Mouse (Mus musculus) 3T3-L1 (cell line): ENCODE data around the gene Lmna.
A peak's percentile ranks its signal among the peaks of the same experiment; 100 is the strongest.

Source experiments
- DNase-seq: peaks from one replicate; pipeline ENCODE4 v3.0.0-alpha.2; 2015; ENCODE audit warnings: low read depth, low spot score

Gene Lmna

DNA sequence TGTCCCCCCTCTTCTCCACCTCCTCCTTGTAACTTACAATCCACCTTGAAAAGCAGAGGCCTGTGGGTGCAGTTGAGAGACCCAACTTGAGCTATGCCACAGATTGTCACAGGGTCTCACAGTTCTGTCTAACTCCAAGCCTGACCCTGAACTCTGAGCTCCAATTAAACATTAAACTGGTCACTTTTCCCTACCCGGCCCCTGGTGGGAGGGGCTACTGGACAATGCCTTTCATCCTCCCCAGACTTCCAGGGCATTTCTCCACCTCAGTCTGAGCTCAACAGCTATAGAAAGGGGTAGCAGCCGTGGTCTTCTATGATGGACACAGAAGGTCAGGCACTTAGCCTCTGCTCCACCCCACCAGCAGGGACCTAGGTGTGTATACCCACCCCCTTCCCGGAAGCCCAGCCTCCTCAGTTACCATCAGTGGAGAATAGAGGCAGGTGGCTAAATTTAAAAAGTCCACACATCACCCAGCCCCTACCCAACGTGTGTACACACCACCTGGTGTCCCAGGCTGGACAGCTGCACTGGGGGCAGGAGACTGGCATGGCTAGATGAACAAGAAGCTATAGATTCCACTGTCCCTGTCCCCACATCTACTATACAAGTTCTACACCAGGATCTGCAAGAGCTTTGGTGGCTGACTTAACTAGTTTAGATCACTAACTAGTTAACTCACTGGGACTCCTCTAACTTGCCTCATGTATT lies 8.9 kb downstream of the Lmna start:
- DNase-seq = peak; percentile 56

DNA sequence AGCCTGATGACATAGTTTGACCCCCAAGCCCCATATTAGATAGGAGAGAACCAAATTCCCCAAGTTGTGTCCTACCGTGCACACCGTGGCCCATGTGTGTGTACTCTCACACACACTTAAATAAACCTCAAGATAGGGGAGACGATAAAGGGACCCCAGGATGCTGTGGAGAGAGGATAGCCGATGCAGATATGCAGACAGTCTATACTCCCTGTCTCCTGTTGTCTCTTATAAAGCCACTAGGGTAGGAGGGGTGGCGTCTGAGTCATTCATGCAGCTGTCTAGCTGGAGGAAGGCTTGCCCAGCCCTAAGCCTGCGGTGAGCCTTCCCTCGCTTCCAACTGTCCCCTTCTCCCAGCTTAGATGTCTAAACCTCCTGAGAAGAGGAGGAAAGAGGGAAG lies 9.7 kb downstream of the Lmna start:
- peak; percentile 81 for DNase-seq

GRCm38 (mm10) chr3:88499580-88499979 lies 10.2 kb downstream of the Lmna start:
- DNase-seq = peak; percentile 29

DNA sequence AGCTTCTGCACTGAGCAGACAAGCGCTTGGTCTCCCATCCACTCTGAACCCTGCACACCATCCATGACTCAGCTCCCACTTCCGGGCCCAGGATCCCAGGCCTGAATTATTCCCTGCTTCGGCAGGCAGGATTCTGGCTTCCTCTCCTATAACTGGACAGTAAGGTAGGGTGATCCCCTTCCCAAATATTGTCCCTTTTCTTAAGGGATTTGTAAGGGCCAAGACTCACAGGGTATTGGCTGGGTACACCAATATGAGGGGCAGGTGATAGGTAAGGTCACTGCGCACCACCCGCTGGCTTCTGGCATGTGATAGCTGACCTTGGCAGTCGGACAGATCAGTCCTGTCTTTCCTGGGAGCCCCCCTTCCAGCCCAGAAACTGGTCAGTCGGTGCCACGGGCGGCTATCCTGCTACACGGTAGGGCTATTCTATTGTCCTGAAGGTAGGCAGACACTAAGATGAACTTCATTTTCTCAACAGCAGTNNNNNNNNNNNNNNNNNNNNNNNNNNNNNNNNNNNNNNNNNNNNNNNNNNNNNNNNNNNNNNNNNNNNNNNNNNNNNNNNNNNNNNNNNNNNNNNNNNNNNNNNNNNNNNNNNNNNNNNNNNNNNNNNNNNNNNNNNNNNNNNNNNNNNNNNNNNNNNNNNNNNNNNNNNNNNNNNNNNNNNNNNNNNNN lies 13.9 kb downstream of the Lmna start:
- peak; percentile 84 for DNase-seq

GRCm38 (mm10) chr3:88494836-88495628 lies 14.7 kb downstream of the Lmna start:
- DNase-seq = peak; percentile 94

- peak; percentile 64 for DNase-seq
These were observed 15.8 kb downstream of the Lmna start for GRCm38 (mm10) chr3:88493706-88494582.

GRCm38 (mm10) chr3:88487396-88487795 lies 22.4 kb downstream of the Lmna start:
- DNase-seq = no peak

DNA sequence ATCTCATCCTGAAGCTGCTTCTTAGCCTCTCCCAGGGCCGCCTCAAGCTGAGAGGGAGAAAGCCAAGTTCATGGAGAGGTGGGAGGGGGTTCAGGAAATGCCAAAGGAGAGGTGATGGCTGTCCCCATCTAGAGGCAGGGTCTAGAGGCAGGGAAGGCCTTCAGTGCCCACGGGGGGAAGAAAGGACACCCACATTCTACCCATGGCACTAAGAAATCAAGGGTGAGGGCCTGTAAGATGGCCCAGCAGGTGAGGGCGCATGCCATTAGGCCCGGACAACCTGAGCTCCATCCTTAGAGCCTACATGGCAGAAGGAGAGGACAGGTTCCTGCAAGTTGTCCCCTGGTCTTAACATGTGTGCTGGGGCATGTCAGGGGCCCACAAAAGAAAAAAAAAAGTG lies 22.9 kb downstream of the Lmna start:
- DNase-seq = no peak

DNA sequence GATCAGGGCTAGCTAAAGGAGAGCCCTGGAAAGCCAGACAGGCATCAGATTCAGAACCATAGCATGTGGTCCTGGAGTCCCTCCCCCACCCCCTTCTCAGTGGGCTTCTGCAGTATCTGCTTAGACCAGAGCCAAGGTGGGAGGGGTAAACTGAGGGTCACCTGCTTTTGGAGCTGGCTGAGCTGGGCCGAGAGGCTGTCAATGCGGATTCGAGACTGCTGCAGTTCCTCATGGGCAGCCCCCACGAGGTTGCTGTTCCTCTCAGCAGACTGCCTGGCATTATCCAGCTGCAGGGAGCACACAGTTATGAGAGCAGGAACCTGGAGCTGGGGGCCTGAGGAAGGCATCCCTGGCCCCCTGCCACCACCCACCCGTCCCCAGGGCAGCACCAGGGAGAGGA lies 23.7 kb downstream of the Lmna start:
- no peak for DNase-seq

GRCm38 (mm10) chr3:88484597-88485316 lies 25.0 kb downstream of the Lmna start:
- no peak for DNase-seq

GRCm38 (mm10) chr3:88483621-88484020 lies 26.1 kb downstream of the Lmna start:
- peak; percentile 84 for DNase-seq

- DNase-seq = no peak
These were observed 26.6 kb downstream of the Lmna start for GRCm38 (mm10) chr3:88483141-88483540.

GRCm38 (mm10) chr3:88482336-88482735 lies 27.4 kb downstream of the Lmna start:
- DNase-seq = no peak

GRCm38 (mm10) chr3:88481372-88482040 lies 28.2 kb downstream of the Lmna start:
- DNase-seq = no peak

- no peak for DNase-seq
These were observed 29.1 kb downstream of the Lmna start for GRCm38 (mm10) chr3:88480679-88481078.

DNA sequence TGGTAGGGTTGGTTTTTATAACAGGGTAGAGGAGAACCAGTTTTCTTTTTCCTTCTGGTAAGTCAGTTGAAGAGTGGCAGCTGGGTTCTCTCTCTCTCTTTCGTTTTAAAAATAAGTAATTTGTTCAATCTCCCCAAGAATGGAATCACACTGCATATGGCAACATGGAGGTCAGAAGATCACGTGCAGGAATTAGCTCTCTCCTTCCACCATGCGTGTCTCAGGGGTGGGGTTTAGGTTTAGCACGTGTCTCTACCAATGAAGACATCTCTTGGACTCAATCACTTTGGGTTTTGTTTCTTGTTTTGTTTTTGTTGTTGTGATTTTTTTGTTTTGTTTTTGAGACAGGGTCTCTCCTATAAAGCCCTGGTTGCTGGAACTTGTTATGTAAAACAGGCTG lies 29.9 kb downstream of the Lmna start:
- DNase-seq = no peak

DNA sequence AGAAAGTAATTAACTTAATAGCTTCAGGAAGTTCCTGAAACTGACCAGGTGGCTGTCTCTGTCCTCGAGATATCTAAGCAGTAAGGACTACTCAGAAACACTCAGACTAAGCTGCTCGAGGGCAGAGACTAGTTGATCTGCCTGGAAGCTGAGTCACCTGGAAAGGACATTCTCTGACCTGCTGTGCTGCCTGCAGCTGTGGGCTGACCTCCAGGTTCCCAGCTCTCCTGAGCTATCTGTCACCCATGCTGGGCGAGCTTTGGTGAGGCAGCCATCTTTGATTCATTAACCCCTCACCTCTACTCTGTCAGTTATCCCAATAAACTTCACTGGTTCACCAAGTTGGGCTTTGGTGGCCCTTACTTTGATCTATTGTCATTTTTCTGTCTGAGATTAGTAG lies 30.6 kb downstream of the Lmna start:
- DNase-seq = peak; percentile 74

DNA sequence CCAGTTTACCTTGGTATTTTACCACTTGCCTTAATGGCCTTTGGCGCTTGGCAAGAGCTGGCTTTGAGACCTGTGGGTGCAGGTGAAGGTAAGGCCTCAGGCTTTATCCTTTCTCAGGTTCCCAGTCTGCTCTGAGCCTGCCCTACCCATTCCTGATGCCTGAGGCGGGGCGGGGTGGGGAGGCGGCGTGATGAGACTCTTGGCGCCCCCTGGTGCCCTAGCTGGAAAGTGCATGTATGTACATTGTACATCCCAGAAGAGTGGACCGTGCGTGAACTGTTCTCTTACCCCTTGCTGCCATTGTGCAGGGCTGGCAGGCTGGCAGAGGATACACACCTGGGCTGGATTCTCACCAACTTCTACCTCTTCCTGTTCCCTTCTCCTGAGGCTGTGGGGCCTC lies 32.0 kb downstream of the Lmna start:
- peak; percentile 91 for DNase-seq

GRCm38 (mm10) chr3:88476403-88476802 lies 33.4 kb downstream of the Lmna start:
- peak; percentile 57 for DNase-seq

DNA sequence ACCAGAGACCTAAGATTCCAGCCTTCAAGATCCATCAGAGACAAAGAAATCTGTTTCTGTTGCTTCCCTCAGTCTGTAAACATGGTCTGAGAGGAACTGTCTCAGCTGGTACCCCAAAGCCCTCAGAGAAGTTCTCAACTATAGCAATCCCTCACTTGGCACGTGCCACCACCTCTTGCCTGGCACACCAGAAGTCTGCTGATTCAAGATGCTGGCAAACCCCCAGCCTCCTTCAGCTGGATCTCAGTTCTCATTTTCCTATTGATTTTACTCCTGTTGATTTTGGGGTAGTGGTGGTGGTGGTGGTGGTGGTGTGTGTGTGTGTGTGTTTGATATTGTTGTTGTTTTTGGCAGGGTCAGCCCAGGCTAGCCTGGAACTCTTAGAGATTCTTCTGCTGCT lies 36.2 kb downstream of the Lmna start:
- no peak for DNase-seq
